Mouse (Mus musculus) left cerebral cortex, postnatal 14 days (tissue): ENCODE measurements around the gene Ddc. TPM values are rescaled to one million over a fixed set of nuclear protein-coding genes. Genes with fewer than 3 reads are reported as not detected.

Experiments
- DNase-seq, 2 experiments: peaks; one replicate each; pipeline ENCODE4 v3.0.0; 2021 to 2022; ENCODE audit warnings: low spot score in 2 of 2, mixed read lengths in 1 of 2
- intact Hi-C: fragments of 180-260 bp; cut with DNase I; formaldehyde crosslinking; loops from one replicate; pipeline ENCODE4 v1.15.1; 2025
- total RNA-seq, 2 experiments: library from RNA; stranded (reverse); gene quantifications; 2 replicates each; pipeline ENCODE4 v1.2.3; 2021

Ddc gene
- total RNA-seq, 2 experiments from 2014 or later = 5.1 to 5.4 TPM

- intact Hi-C loops = no loop called here
- DNase-seq = no peak
Observed at GRCm38 (mm10) chr11:11853731-11854461, 44.0 kb downstream of the Ddc start.

- no peak for DNase-seq
- intact Hi-C loops = no loop called here
Observed at GRCm38 (mm10) chr11:11851957-11852505, 45.9 kb downstream of the Ddc start.

- no peak for DNase-seq
- intact Hi-C loops = no loop called here
Observed at GRCm38 (mm10) chr11:11850476-11851267, 47.3 kb downstream of the Ddc start.

GRCm38 (mm10) chr11:11849513-11850311 lies 48.2 kb downstream of the Ddc start:
- intact Hi-C loops = no loop called here
- no peak for DNase-seq

- intact Hi-C loops = no loop called here
Observed at GRCm38 (mm10) chr11:11848467-11848866, 49.5 kb downstream of the Ddc start.

GRCm38 (mm10) chr11:11845044-11845443 lies 52.9 kb downstream of the Ddc start:
- intact Hi-C loops = no loop called here
- DNase-seq = no peak

More at GRCm38 (mm10) chr11:11848467-11848866, 49.5 kb downstream of the Ddc start:
- DNase-seq = no peak

- intact Hi-C loops = no loop called here
- peak in 1 of 2 experiments; percentile 35 for DNase-seq
Observed at GRCm38 (mm10) chr11:11844367-11844971, 53.5 kb downstream of the Ddc start.

GRCm38 (mm10) chr11:11841590-11841989 lies 56.4 kb downstream of the Ddc start:
- intact Hi-C loops = no loop called here

GRCm38 (mm10) chr11:11840746-11841145 lies 57.2 kb downstream of the Ddc start:
- DNase-seq = no peak
- intact Hi-C loops = no loop called here

More at GRCm38 (mm10) chr11:11841590-11841989, 56.4 kb downstream of the Ddc start:
- DNase-seq = no peak

GRCm38 (mm10) chr11:11839874-11840273 lies 58.1 kb downstream of the Ddc start:
- no peak for DNase-seq
- intact Hi-C loops = no loop called here

- intact Hi-C loops = no loop called here
- no peak for DNase-seq
Observed at GRCm38 (mm10) chr11:11837384-11837783, 60.6 kb downstream of the Ddc start.

- intact Hi-C loops = no loop called here
- no peak for DNase-seq
Observed at GRCm38 (mm10) chr11:11836713-11837370, 61.1 kb downstream of the Ddc start.

- intact Hi-C loops = no loop called here
- no peak for DNase-seq
Observed at GRCm38 (mm10) chr11:11836262-11836661, 61.7 kb downstream of the Ddc start.

- intact Hi-C loops = no loop called here
- DNase-seq = no peak
Observed at GRCm38 (mm10) chr11:11835791-11836190, 62.2 kb downstream of the Ddc start.

GRCm38 (mm10) chr11:11835361-11835760 lies 62.6 kb downstream of the Ddc start:
- intact Hi-C loops = no loop called here
- no peak for DNase-seq

- intact Hi-C loops = no loop called here
- no peak for DNase-seq
Observed at GRCm38 (mm10) chr11:11833100-11833499, 64.8 kb downstream of the Ddc start.

- no peak for DNase-seq
- intact Hi-C loops = no loop called here
Observed at GRCm38 (mm10) chr11:11832755-11833084, 65.2 kb downstream of the Ddc start.

GRCm38 (mm10) chr11:11831940-11832754 lies 65.8 kb downstream of the Ddc start:
- DNase-seq = no peak
- intact Hi-C loops = no loop called here
